Mouse (Mus musculus) heart, adult 2 months (tissue): Measurements from ENCODE around the gene Olfr464.

Experiments used
- CTCF ChIP-seq: fragments of 200-600 bp; IDR thresholded peaks from 2 replicates; pipeline ENCODE4 v1.8.1; 2022; ENCODE audit warnings: antibody characterized with exemption, mild to moderate bottlenecking, moderate library complexity
- EP300 ChIP-seq: fragments of 200-500 bp; IDR thresholded peaks from 2 replicates; pipeline ENCODE4 v1.6.1; 2011; ENCODE audit warnings: low read depth, low read length, control low read depth; ENCODE audit not compliant: insufficient read depth
- POLR2A ChIP-seq: fragments of 200-500 bp; IDR thresholded peaks from 2 replicates; pipeline ENCODE4 v1.6.1; 2011; ENCODE audit warnings: mild to moderate bottlenecking, low read depth, low read length, control low read depth; ENCODE audit not compliant: insufficient read depth

DNA sequence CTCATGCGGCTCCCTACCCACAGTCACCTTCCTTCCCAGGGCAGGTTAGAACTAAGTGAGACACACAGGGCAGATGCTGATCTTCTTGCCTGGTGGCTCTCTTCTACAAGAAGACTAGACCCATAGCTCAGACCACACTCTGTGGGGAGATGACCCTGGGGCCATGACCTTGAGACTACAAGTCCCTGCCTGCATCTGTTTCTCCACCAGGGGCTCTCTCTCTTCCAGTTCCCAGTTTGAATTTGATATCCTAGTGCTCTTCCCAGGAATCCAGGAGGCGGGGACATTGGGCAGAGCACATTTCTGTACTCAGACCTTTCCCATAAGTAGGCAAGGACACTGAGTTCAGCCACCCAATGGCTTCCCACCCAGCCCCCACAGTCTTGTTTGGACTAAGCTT is 50.7 kb downstream of the Olfr464 start:
- TF ChIP-seq CTCF (no peak), POLR2A (no peak), EP300 (no peak)
